ENCODE assay signal across 10 mouse cellular contexts in the genomic region with DNA sequence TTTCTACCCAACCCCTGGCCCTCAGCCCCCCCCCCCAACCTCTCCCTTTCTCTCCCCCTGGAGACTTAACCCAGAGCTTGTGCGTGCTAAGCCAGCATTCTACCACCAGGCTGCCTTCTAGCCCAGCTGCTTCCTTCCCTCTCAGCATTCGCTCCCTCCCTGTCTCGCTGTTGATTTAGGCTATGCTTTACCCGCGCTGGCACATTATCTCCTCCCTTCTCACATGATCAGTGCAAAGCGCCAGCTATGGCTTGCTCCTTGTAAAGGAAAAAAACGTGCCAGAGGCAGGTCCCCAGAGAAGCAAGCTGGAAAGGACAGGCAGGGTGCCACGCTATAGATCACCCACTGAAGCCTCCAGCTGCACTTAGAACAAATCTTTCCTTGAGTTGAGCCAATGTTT.
A peak's percentile ranks its signal among the peaks of the same experiment; 100 is the strongest.
DNase-seq lines count a peak whose midpoint lies in the region; ATAC-seq and TF ChIP-seq lines count a peak whose summit lies in the region.
"Had no signal": no experiment of that assay in that cellular context is flagged by ENCODE, and none has a peak within 500 bp of the region (broad histone marks: within the 10 kb centered on the region; RNA-seq: fewer than 3 reads in every experiment).

No protein-coding gene starts in this region.

- TF ChIP-seq EP300 in heart, adult 2 months (IDR thresholded peaks at IDR 0.05; ENCODE audit: insufficient read depth, low read depth, low read length), result no peak

- no peaks in the 10 kb centered on the region for H3K79me2 ChIP-seq in heart, adult 2 months (replicated peaks; ENCODE audit: control insufficient read depth, insufficient read depth, low read length)

- no peaks in the 10 kb centered on the region for H3K4me1 ChIP-seq in heart, adult 2 months (ENCODE audit: control insufficient read depth, insufficient read depth, low read length)
- H3K4me1 ChIP-seq in testis, adult 2 months (ENCODE audit: control insufficient read depth, insufficient read depth, low read length), result no peaks in the 10 kb centered on the region; the same call in 1 of the 2 replicates
- H3K4me1 ChIP-seq in midbrain, embryonic 10.5 days, result no peaks in the 10 kb centered on the region
- H3K4me1 ChIP-seq: liver, embryonic 13.5 days had no signal

- no peaks in the 10 kb centered on the region for H3K27me3 ChIP-seq in heart, adult 2 months (ENCODE audit: control insufficient read depth, insufficient read depth, low read length)
- no peaks in the 10 kb centered on the region for H3K27me3 ChIP-seq in testis, adult 2 months (ENCODE audit: control insufficient read depth, insufficient read depth, low read length)
- H3K27me3 ChIP-seq in midbrain, embryonic 10.5 days (ENCODE audit: low read depth, poor library complexity, severe bottlenecking), result no peaks in the 10 kb centered on the region
- H3K27me3 ChIP-seq: liver, embryonic 13.5 days had no signal

- no peak overlapping the region for H3K4me3 ChIP-seq in heart, adult 2 months
- no peak overlapping the region for H3K4me3 ChIP-seq in testis, adult 2 months (ENCODE audit: control insufficient read depth, low read depth, low read length)
- no peak overlapping the region for H3K4me3 ChIP-seq in midbrain, embryonic 10.5 days
- H3K4me3 ChIP-seq: liver, embryonic 13.5 days had no signal

- H3K36me3 ChIP-seq in heart, adult 2 months (ENCODE audit: control insufficient read depth, insufficient read depth, low read length), result no peaks in the 10 kb centered on the region
- no peaks in the 10 kb centered on the region for H3K36me3 ChIP-seq in testis, adult 2 months (ENCODE audit: control insufficient read depth, insufficient read depth, low read length)
- H3K36me3 ChIP-seq in midbrain, embryonic 10.5 days, result no peaks in the 10 kb centered on the region
- H3K36me3 ChIP-seq: G1E; liver, embryonic 13.5 days had no signal

- TF ChIP-seq CTCF in heart, adult 2 months (IDR thresholded peaks at IDR 0.05), result peak; percentile 24
- TF ChIP-seq CTCF in testis, adult 2 months (IDR thresholded peaks at IDR 0.05; ENCODE audit: control insufficient read depth, insufficient read depth, insufficient replicate concordance, low read depth, low read length), result peak; percentile 30; the same call in 1 of the 2 replicates

- WGBS in heart, adult 2 months, result 22% methylated on average over 8 of the region's 8 CpGs
- 48% methylated on average over 8 of the region's 8 CpGs for WGBS in midbrain, embryonic 10.5 days

- DNase-seq in heart, adult 2 months, result peak; percentile 30 to 36
- no peak for DNase-seq in heart, postnatal 25 days (ENCODE audit: low spot score)
- no peak for DNase-seq in testis, postnatal 10 days (ENCODE audit: low spot score)
- DNase-seq in kidney, postnatal 10 days, result peak; percentile 13
- DNase-seq in right cerebral cortex, adult 2 months (ENCODE audit: low spot score in 2 of 2), result no peak
- DNase-seq in midbrain, embryonic 10.5 days (ENCODE audit: low spot score), result no peak
- DNase-seq: liver, embryonic 13.5 days had no signal

- ATAC-seq in erythroblast, adult 5-6 weeks (replicated peaks; ENCODE audit: low FRiP score, poor library complexity, severe bottlenecking), result no peak

- H3K9ac ChIP-seq in heart, adult 2 months (ENCODE audit: low read depth, low read length), result no peak overlapping the region
- H3K9ac ChIP-seq: liver, embryonic 13.5 days had no signal

- TF ChIP-seq POLR2A in heart, adult 2 months (IDR thresholded peaks at IDR 0.05; ENCODE audit: insufficient read depth, low read depth, low read length), result no peak
- TF ChIP-seq POLR2A in testis, adult 2 months (IDR thresholded peaks at IDR 0.05; ENCODE audit: control insufficient read depth, low read depth, low read length), result no peak

- H3K9me3 ChIP-seq in midbrain, embryonic 10.5 days (replicated peaks), result no peaks in the 10 kb centered on the region
- H3K9me3 ChIP-seq: liver, embryonic 13.5 days had no signal

- intact Hi-C loops in heart, adult 2 months (cut with DNase I), result no loop called here
- intact Hi-C loops in heart, postnatal 25 days (cut with DNase I), result loop anchor here (1.0 kb wide), 1 partner anchor 42 kb away; no protein-coding TSS in a partner anchor

- H3K27ac ChIP-seq in heart, adult 2 months, result no peak overlapping the region
- no peak overlapping the region for H3K27ac ChIP-seq in testis, adult 2 months (ENCODE audit: control insufficient read depth, insufficient read depth, low read depth, low read length)
- no peak overlapping the region for H3K27ac ChIP-seq in midbrain, embryonic 10.5 days (replicated peaks)
- H3K27ac ChIP-seq: liver, embryonic 13.5 days had no signal

Comparison
In these comparisons a context has a peak if more than half of its experiments do, and no peak if none do; other contexts are left out.
1. DNase-seq: peak in heart, adult 2 months (2 of 2) and kidney, postnatal 10 days (single experiment); none in heart, postnatal 25 days (single experiment), testis, postnatal 10 days (single experiment), right cerebral cortex, adult 2 months (0 of 2) and midbrain, embryonic 10.5 days (single experiment).